Mouse (Mus musculus) hindbrain, postnatal 0 days (tissue): Measurements from ENCODE around the gene P4ha2. TPM values are rescaled to one million over a fixed set of nuclear protein-coding genes. Genes with fewer than 3 reads are reported as not detected.

Experiments
- ATAC-seq: fragments of 200-750 bp; cut with Nextera tagmentation; 2 replicates; pipeline ENCODE4 v1.8.0; 2017; ENCODE audit warnings: mild to moderate bottlenecking, moderate TSS enrichment, moderate library complexity
- DNase-seq: peaks from one replicate; pipeline ENCODE4 v3.0.0-alpha.2; 2015; ENCODE audit warnings: low spot score
- H3K27ac ChIP-seq: fragments of 300-500 bp; sonication (generic); 2 replicates; pipeline ENCODE4 v1.5.1; 2014; ENCODE audit warnings: mild to moderate bottlenecking
- H3K27me3 ChIP-seq: fragments of 300-500 bp; sonication (generic); 2 replicates; pipeline ENCODE4 v1.6.1; 2014; ENCODE audit warnings: low read length, mixed read lengths; ENCODE audit not compliant: insufficient read depth
- H3K36me3 ChIP-seq: fragments of 300-500 bp; sonication (generic); 2 replicates; pipeline ENCODE4 v1.6.1; 2014; ENCODE audit warnings: low read length, mixed read lengths; ENCODE audit not compliant: insufficient read depth
- H3K4me1 ChIP-seq: fragments of 300-500 bp; sonication (generic); 2 replicates; pipeline ENCODE4 v1.6.1; 2014; ENCODE audit warnings: antibody characterized with exemption, low read length, mixed read lengths; ENCODE audit not compliant: insufficient read depth
- H3K4me2 ChIP-seq: fragments of 300-500 bp; sonication (generic); 2 replicates; pipeline ENCODE4 v1.6.1; 2014; ENCODE audit warnings: low read depth, mild to moderate bottlenecking, low read length, moderate library complexity, mixed read lengths
- H3K4me3 ChIP-seq: fragments of 300-500 bp; sonication (generic); 2 replicates; pipeline ENCODE4 v1.5.1; 2014; ENCODE audit warnings: low read length
- H3K9ac ChIP-seq: fragments of 300-500 bp; sonication (generic); replicated peaks from 2 replicates; pipeline ENCODE4 v1.6.1; 2014; ENCODE audit warnings: mild to moderate bottlenecking, low read length, moderate library complexity, mixed read lengths
- H3K9me3 ChIP-seq: fragments of 300-500 bp; sonication (generic); 2 replicates; pipeline ENCODE4 v1.6.1; 2016; ENCODE audit warnings: low read length, mixed read lengths
- CTCF ChIP-seq: IDR thresholded peaks from 2 replicates; pipeline ENCODE4 v1.5.1; 2016; ENCODE audit warnings: antibody characterized with exemption, control low read depth, low read depth
- WGBS: fragments of 180-500 bp; shearing (Covaris S2); extraction: QIAGEN DNeasy Blood & Tissue Kit; methylation state at CpG from one replicate; pipeline ENCODE4 v1.1.7; 2014; 5-methylcytosine and 5-hydroxymethylcytosine counted together
- polyA plus RNA-seq: library from polyadenylated mRNA; unstranded; fragments of >200 nt; fragmentation: Nextera tagmentation; extraction: Ambion mirVana; gene quantifications from 2 replicates; pipeline ENCODE4 v1.2.1, GENCODE M21; 2015
- total RNA-seq: library from RNA; depleted of rRNA; stranded (reverse); fragments of >200 nt; gene quantifications from 2 replicates; pipeline ENCODE4 v1.2.3, GENCODE M21; 2014

The P4ha2 gene
- total and polyA plus RNA-seq, 2 experiments from 2014 or later: 9.0 to 9.7 TPM

DNA sequence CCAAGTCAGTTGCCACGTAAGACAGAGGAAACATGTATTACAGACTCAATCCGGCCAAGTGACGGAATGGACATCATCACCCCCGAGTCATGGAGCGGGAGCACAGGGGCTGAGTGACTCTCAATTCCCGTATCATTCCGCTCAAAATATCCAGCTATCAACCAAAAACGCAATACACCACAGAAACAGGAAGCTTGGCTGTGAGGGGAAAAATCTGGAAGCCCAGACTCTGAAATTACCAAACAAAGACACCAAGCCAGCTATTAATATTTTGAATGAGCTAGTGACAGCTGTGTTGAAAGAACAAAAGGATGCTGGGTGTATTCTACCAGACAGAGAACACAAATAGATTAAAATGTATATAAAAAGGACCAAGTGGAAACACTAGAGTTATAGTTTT lies 57.7 kb downstream of the P4ha2 start:
- 90% methylated on average over 8 of the region's 8 CpGs for WGBS
- H3K4me1 ChIP-seq: no peaks in the 10 kb centered on the region
- H3K9me3 ChIP-seq: no peaks in the 10 kb centered on the region
- no peaks in the 10 kb centered on the region for H3K36me3 ChIP-seq
- DNase-seq (no peak), ATAC-seq (no peak)
- no peak overlapping the region for H3K4me2 ChIP-seq
- no peak overlapping the region for H3K9ac ChIP-seq
- no peak for TF ChIP-seq CTCF
- no peak overlapping the region for H3K4me3 ChIP-seq
- no peaks in the 10 kb centered on the region for H3K27me3 ChIP-seq
- no peak overlapping the region for H3K27ac ChIP-seq

DNA sequence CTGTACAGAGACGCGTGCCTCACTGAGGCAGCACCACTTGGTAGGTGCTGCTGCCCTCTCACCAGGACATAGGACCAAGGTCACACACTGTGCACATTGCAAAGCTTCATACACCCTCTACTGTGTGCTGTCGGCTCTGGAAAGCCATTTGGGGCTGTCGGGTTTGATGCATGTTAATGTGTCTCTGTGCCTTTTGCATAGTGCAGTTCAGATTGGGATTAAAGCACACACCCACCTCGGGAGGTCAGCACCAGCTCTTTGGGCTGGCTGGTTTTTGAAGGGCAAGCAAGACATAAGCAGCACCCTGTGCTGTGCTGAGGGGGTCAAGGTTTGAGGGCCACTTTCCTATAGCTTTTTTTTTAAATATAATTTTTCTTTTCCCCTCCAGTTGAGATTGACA lies 60.5 kb downstream of the P4ha2 start:
- Histone ChIP-seq H3K27me3 (no peaks in the 10 kb centered on the region), H3K4me2 (no peak overlapping the region), H3K4me3 (no peak overlapping the region), H3K27ac (no peak overlapping the region), H3K9me3 (no peaks in the 10 kb centered on the region), H3K9ac (no peak overlapping the region), H3K36me3 (no peaks in the 10 kb centered on the region), H3K4me1 (no peaks in the 10 kb centered on the region)
- no peak for TF ChIP-seq CTCF
- DNase-seq (no peak), ATAC-seq (no peak)
- 83% methylated on average over 5 of the region's 5 CpGs for WGBS

DNA sequence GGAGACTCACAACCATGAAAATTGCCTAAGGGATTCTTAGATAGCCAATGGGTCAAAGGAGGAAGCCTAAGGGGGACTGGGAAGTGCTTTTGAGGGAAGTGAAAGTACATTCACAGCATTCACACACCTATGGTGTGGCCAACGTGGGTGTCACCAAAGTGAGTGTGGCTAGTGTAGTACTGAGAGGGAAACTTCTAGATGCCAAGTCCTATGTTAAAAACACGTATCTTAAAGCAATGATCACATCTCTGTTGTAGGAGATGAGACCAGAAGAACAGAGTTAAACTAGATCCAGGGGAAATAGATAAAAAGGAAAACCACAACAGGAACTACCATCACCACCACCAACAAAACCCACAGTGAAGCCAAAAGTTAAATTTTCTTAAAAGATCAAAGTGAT lies 61.0 kb downstream of the P4ha2 start:
- Histone ChIP-seq H3K4me2 (no peak overlapping the region), H3K27me3 (no peaks in the 10 kb centered on the region), H3K36me3 (no peaks in the 10 kb centered on the region), H3K4me1 (no peaks in the 10 kb centered on the region), H3K9me3 (no peaks in the 10 kb centered on the region), H3K9ac (no peak overlapping the region), H3K27ac (no peak overlapping the region), H3K4me3 (no peak overlapping the region)
- no peak for TF ChIP-seq CTCF
- 70% methylated on average over 2 of the region's 2 CpGs for WGBS
- no peak for ATAC-seq
- DNase-seq: no peak

DNA sequence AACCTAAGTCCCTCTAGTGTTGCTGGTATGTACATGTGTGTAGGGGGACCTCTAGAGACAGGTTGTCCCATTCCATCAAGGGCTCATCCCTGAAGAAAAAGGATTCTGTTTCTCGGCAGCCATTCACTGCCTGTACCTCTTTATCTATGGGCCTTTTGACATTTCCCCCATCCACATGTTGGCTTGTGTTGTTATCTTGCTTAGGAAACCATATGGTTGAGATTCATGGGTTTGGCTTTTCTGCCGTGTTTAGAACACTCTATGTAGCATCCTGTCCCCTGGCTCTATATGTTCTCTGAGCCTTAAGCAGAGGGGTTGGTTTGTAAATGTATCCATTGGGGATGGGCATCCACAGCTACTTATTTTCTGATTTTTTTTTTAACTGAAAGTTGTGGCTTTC lies 61.6 kb downstream of the P4ha2 start:
- Histone ChIP-seq H3K27me3 (no peaks in the 10 kb centered on the region), H3K4me2 (no peak overlapping the region), H3K9me3 (no peaks in the 10 kb centered on the region), H3K4me3 (no peak overlapping the region), H3K9ac (no peak overlapping the region), H3K36me3 (no peaks in the 10 kb centered on the region), H3K4me1 (no peaks in the 10 kb centered on the region), H3K27ac (no peak overlapping the region)
- TF ChIP-seq CTCF: no peak
- DNase-seq: no peak
- ATAC-seq: no peak
- 92% methylated on average over 2 of the region's 2 CpGs for WGBS

DNA sequence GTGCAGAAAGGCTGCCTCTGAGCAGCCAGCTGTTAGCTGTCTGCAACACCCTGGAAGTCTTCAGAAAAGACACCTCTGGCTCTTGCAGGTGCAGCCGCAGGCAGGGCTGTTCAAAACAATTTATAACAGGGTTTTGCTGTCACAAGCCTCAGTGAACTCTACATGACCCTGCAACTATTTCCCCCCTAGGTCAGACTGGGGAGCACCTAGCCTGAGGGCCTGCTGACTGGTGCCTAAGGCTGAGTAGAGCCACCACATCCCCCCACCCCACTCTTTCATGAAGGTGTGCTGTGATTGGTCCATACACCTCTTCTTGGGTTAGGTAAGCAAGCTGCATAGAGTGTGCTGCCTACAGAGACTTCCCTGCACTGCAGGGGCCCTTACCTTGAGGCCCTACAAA lies 63.1 kb downstream of the P4ha2 start:
- Histone ChIP-seq H3K4me1 (no peaks in the 10 kb centered on the region), H3K36me3 (no peaks in the 10 kb centered on the region), H3K27me3 (no peaks in the 10 kb centered on the region), H3K9me3 (no peaks in the 10 kb centered on the region), H3K27ac (no peak overlapping the region), H3K4me2 (no peak overlapping the region), H3K9ac (no peak overlapping the region), H3K4me3 (no peak overlapping the region)
- ATAC-seq (no peak), DNase-seq (no peak)
- 68% methylated on average over 1 of the region's 1 CpGs for WGBS
- TF ChIP-seq CTCF: no peak

DNA sequence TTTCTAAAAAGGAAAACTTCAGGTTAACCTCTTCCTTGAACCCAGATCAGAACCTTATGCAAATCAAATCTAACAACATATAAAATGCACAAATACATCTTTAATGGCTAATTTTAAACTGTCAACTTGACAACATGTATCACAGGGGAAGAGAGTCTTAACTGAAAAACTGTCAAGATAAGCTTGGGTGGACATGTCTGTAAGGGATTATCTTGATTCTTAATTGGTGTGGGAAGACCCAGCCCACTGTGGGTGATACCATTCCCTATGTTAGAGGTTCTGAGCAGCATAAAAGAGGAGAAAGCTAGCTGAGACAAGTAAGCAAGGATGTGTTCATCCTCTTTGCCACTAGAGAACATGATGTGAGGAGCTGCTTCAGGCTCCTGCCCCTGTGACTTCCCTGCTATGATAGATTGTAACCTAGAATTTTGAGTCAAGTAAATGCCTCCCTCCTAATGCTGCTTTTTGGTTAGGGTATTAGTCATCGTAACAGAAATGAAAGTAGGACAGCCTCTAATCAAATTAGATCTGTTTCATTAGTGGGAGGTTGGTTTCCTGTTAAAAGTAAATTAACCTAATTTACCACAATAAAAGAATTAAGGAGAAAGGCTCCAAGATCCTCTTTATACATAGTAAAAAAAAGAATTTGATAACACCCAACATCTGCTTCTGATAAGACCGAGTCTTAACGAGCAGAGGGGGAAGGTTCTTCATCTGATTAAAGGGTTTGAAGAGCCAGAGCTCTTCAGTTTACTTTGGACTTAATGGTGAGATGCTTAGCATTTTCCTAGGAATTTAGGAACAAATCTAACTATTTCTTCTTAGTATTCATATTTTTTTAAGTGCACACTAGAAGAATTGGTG lies 69.8 kb downstream of the P4ha2 start:
- ATAC-seq: no peak
- no peaks in the 10 kb centered on the region for H3K36me3 ChIP-seq
- TF ChIP-seq CTCF: no peak
- H3K9ac ChIP-seq: no peak overlapping the region
- no peak overlapping the region for H3K27ac ChIP-seq
- H3K4me1 ChIP-seq: no peaks in the 10 kb centered on the region
- H3K4me3 ChIP-seq: no peak overlapping the region
- no peak overlapping the region for H3K4me2 ChIP-seq
- no peaks in the 10 kb centered on the region for H3K27me3 ChIP-seq
- 76% methylated on average over 3 of the region's 3 CpGs for WGBS
- no peaks in the 10 kb centered on the region for H3K9me3 ChIP-seq
- DNase-seq: no peak

DNA sequence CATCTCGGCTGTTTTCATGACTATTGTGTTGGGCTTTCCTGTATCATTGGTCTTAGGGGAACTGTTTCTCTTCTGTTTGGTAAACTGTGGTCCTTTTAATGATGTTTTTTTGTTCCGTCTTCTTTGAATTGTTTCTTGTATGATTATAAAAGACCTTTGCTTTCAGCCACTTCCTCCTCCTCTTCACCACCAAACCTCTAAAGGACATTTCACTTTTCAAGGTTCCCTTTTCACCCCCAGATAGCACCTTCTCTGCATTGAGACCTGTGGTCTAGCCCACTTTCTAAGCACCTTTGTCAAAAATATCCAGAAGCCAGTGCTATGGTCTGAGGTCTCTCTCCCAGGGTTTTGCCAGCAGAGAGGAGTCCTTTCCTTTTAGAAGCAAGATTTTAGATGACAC lies 71.3 kb downstream of the P4ha2 start:
- Histone ChIP-seq H3K27ac (no peak overlapping the region), H3K9me3 (no peaks in the 10 kb centered on the region), H3K4me2 (no peak overlapping the region), H3K27me3 (no peaks in the 10 kb centered on the region), H3K36me3 (no peaks in the 10 kb centered on the region), H3K4me1 (no peaks in the 10 kb centered on the region), H3K9ac (no peak overlapping the region), H3K4me3 (no peak overlapping the region)
- 87% methylated on average over 2 of the region's 2 CpGs for WGBS
- DNase-seq (no peak), ATAC-seq (no peak)
- TF ChIP-seq CTCF: no peak
